Mouse (Mus musculus): ENCODE measurements around the gene Snx30. TPM values are rescaled to one million over a fixed set of nuclear protein-coding genes. Genes with fewer than 3 reads are reported as not detected.

Snx30 gene
- total RNA-seq, 1 experiment = 19.8 TPM

DNA sequence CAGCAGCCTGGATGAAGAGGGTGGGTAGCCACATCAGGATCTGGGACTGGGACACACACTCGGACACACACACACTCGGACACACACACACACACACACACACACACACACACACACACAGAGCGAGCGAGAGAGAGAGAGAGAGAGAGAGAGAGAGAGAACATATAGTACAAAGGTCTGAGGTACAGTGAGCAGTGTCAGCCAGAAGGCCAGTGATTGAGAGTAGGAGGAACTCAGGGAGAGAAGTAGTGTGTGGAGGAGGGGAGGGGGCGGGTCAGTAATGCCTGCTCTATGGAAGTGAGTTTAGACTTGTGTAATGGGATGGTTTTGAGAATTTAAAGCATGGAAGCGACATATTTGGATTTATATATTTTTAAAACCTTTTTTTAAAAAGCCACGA lies 47.5 kb downstream of the Snx30 start:
- Histone ChIP-seq H3K4me3 (ENCODE audit: insufficient read depth in 1 of 2, low read depth in 1 of 2, low read length in 2 of 2, poor library complexity in 1 of 2, severe bottlenecking in 1 of 2) (no peak overlapping the region), H3K27ac (ENCODE audit: insufficient read depth, low read depth, low read length, poor library complexity, severe bottlenecking) (no peak overlapping the region), H3K9me3 (ENCODE audit: control insufficient read depth, insufficient read depth, low read depth, low read length) (no peaks in the 10 kb centered on the region), H3K36me3 (ENCODE audit: control insufficient read depth, insufficient read depth, low read length, poor library complexity, severe bottlenecking) (peaks cover 4% of the 10 kb centered on the region; the same call in 1 of the 2 replicates), H3K9ac (ENCODE audit: insufficient read depth, low read depth, low read length, poor library complexity, severe bottlenecking) (no peak overlapping the region), H3K4me1 (ENCODE audit: control insufficient read depth in 2 of 2, insufficient read depth in 2 of 2, low read length in 2 of 2, poor library complexity in 1 of 2) (peaks cover 0 to 11% of the 10 kb centered on the region in 2 experiments; a peak in 1 of 4 replicates)
- no peak for DNase-seq (ENCODE audit: low read depth, low spot score)
- in situ Hi-C loops (cut with MboI; ENCODE audit: low sequenced_read_pairs in 2 of 2, unreplicated experiment in 2 of 2) = no loop called here
- no peak for TF ChIP-seq MAFK (IDR thresholded peaks at IDR 0.05; ENCODE audit: insufficient read depth, low read depth, low read length)
- TF ChIP-seq CHD2 (IDR thresholded peaks at IDR 0.05; ENCODE audit: low read depth, low read length) = no peak
- TF ChIP-seq ZC3H11A (IDR thresholded peaks at IDR 0.05; ENCODE audit: borderline replicate concordance, low read depth, low read length) = no peak

DNA sequence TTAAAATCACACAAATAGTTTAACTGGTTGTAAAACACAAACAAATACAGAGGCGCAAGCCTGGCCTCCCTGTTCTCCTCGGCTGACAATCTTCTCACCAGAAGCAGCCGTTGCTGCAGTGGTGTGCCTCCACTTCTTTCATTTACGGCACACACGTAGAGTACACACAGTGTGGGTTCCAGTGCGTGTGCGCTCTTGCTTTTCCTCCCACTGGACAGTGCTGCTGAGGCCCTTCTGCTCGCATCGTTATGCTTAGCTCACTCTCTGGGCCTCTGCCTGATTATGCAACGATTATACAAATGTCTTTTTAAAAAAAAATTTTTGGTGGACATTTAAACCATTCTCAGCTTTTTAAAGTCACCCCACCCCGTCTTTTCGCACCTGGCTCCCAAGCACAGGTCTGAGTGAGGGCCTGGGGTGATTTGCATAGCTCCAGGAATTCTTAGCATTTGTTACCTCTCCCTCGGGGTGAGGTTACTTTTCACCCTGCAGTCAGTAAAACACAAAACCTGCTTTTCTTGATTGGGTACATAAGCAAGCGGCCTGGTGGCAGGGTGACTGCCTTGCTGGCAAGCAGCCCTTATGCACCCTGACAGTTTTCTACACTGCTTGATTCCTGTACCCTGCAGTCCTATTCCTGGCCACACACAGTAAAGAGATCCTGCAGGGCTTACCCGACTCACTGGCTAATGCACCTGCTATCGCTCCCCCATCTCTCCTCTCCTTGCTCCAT lies 54.2 kb downstream of the Snx30 start:
- TF ChIP-seq MAFK (IDR thresholded peaks at IDR 0.05; ENCODE audit: insufficient read depth, low read depth, low read length) (no peak), ZC3H11A (IDR thresholded peaks at IDR 0.05; ENCODE audit: borderline replicate concordance, low read depth, low read length) (no peak), CHD2 (IDR thresholded peaks at IDR 0.05; ENCODE audit: low read depth, low read length) (no peak), HCFC1 (IDR thresholded peaks at IDR 0.05; ENCODE audit: borderline replicate concordance, insufficient read depth, low read length) (no peak), ZNF384 (IDR thresholded peaks at IDR 0.05; ENCODE audit: low read depth, low read length) (no peak)
- Histone ChIP-seq H3K4me3 (ENCODE audit: insufficient read depth in 1 of 2, low read depth in 1 of 2, low read length in 2 of 2, poor library complexity in 1 of 2, severe bottlenecking in 1 of 2) (peak overlapping the region; percentile 3 to 25; a peak in 1 of 4 replicates), H3K36me3 (ENCODE audit: control insufficient read depth, insufficient read depth, low read length, poor library complexity, severe bottlenecking) (peaks cover 4% of the 10 kb centered on the region; the same call in 1 of the 2 replicates), H3K4me1 (ENCODE audit: control insufficient read depth in 2 of 2, insufficient read depth in 2 of 2, low read length in 2 of 2, poor library complexity in 1 of 2) (peaks cover 8 to 22% of the 10 kb centered on the region in 2 experiments), H3K9ac (ENCODE audit: insufficient read depth, low read depth, low read length, poor library complexity, severe bottlenecking) (no peak overlapping the region), H3K27ac (ENCODE audit: insufficient read depth, low read depth, low read length, poor library complexity, severe bottlenecking) (peak overlapping the region; percentile 49), H3K9me3 (ENCODE audit: control insufficient read depth, insufficient read depth, low read depth, low read length) (no peaks in the 10 kb centered on the region)
- in situ Hi-C loops (cut with MboI; ENCODE audit: low sequenced_read_pairs in 2 of 2, unreplicated experiment in 2 of 2) = no loop called here
- DNase-seq (ENCODE audit: low read depth, low spot score) = no peak

- TF ChIP-seq HCFC1 (IDR thresholded peaks at IDR 0.05; ENCODE audit: borderline replicate concordance, insufficient read depth, low read length) = no peak
- no peak for TF ChIP-seq CHD2 (IDR thresholded peaks at IDR 0.05; ENCODE audit: low read depth, low read length)
- TF ChIP-seq MAFK (IDR thresholded peaks at IDR 0.05; ENCODE audit: insufficient read depth, low read depth, low read length) = no peak
- no peak for TF ChIP-seq ZC3H11A (IDR thresholded peaks at IDR 0.05; ENCODE audit: borderline replicate concordance, low read depth, low read length)
- TF ChIP-seq ZNF384 (IDR thresholded peaks at IDR 0.05; ENCODE audit: low read depth, low read length) = no peak
- in situ Hi-C loops (cut with MboI; ENCODE audit: low sequenced_read_pairs in 2 of 2, unreplicated experiment in 2 of 2) = no loop called here
- Histone ChIP-seq H3K27ac (ENCODE audit: insufficient read depth, low read depth, low read length, poor library complexity, severe bottlenecking) (peak overlapping the region; percentile 49), H3K9me3 (ENCODE audit: control insufficient read depth, insufficient read depth, low read depth, low read length) (no peaks in the 10 kb centered on the region), H3K4me3 (ENCODE audit: insufficient read depth in 1 of 2, low read depth in 1 of 2, low read length in 2 of 2, poor library complexity in 1 of 2, severe bottlenecking in 1 of 2) (no peak overlapping the region), H3K4me1 (ENCODE audit: control insufficient read depth in 2 of 2, insufficient read depth in 2 of 2, low read length in 2 of 2, poor library complexity in 1 of 2) (peaks cover 8 to 20% of the 10 kb centered on the region in 2 experiments), H3K36me3 (ENCODE audit: control insufficient read depth, insufficient read depth, low read length, poor library complexity, severe bottlenecking) (peaks cover 4% of the 10 kb centered on the region; the same call in 1 of the 2 replicates), H3K9ac (ENCODE audit: insufficient read depth, low read depth, low read length, poor library complexity, severe bottlenecking) (0 out of 2 replicates have a peak overlapping the region, but pooled peaks have one; percentile 21)
- no peak for DNase-seq (ENCODE audit: low read depth, low spot score)
Measured at GRCm38 (mm10) chr4:59860431-59860830, 54.8 kb downstream of the Snx30 start.

GRCm38 (mm10) chr4:59861871-59862270 lies 56.2 kb downstream of the Snx30 start:
- in situ Hi-C loops (cut with MboI; ENCODE audit: low sequenced_read_pairs in 2 of 2, unreplicated experiment in 2 of 2) = no loop called here
- TF ChIP-seq HCFC1 (IDR thresholded peaks at IDR 0.05; ENCODE audit: borderline replicate concordance, insufficient read depth, low read length) (no peak), CHD2 (IDR thresholded peaks at IDR 0.05; ENCODE audit: low read depth, low read length) (no peak), ZNF384 (IDR thresholded peaks at IDR 0.05; ENCODE audit: low read depth, low read length) (no peak), ZC3H11A (IDR thresholded peaks at IDR 0.05; ENCODE audit: borderline replicate concordance, low read depth, low read length) (no peak), MAFK (IDR thresholded peaks at IDR 0.05; ENCODE audit: insufficient read depth, low read depth, low read length) (no peak)
- Histone ChIP-seq H3K4me3 (ENCODE audit: insufficient read depth in 1 of 2, low read depth in 1 of 2, low read length in 2 of 2, poor library complexity in 1 of 2, severe bottlenecking in 1 of 2) (no peak overlapping the region), H3K36me3 (ENCODE audit: control insufficient read depth, insufficient read depth, low read length, poor library complexity, severe bottlenecking) (peaks cover 4% of the 10 kb centered on the region; the same call in 1 of the 2 replicates), H3K9ac (ENCODE audit: insufficient read depth, low read depth, low read length, poor library complexity, severe bottlenecking) (no peak overlapping the region), H3K9me3 (ENCODE audit: control insufficient read depth, insufficient read depth, low read depth, low read length) (no peaks in the 10 kb centered on the region), H3K4me1 (ENCODE audit: control insufficient read depth in 2 of 2, insufficient read depth in 2 of 2, low read length in 2 of 2, poor library complexity in 1 of 2) (peaks cover 8 to 17% of the 10 kb centered on the region in 2 experiments), H3K27ac (ENCODE audit: insufficient read depth, low read depth, low read length, poor library complexity, severe bottlenecking) (no peak overlapping the region)
- no peak for DNase-seq (ENCODE audit: low read depth, low spot score)
